Mouse (Mus musculus): ENCODE measurements around the gene Zmynd8.

DNA sequence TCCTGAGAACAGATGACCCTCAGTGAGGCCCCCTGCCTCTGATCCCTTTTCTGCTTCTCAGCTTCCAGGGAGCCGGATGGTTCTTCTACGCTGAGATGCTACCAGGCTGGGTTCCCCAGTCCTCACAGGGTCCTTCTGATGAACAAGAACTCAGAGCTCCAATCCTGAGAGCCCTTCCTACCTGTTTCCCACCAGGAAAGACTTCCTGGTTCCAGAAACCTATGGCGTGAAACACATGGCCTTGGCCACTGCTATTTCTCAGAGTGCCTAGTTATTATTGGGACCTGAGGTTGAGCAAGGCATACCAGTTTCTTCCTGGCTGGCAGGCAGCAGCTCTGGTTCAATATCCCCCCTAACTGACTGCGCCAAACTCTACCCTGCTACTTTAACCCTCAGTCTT is 3.1 kb downstream of the Zmynd8 start:
- TF ChIP-seq CTCF (IDR thresholded peaks at IDR 0.05; ENCODE audit: low read depth) = no peak
- no peak for TF ChIP-seq EP300 (IDR thresholded peaks at IDR 0.05; ENCODE audit: low read depth)

Measured in liver, postnatal 0 days (tissue).